Mouse (Mus musculus) spleen, adult 2 months (tissue): ENCODE measurements around the gene Slain1.

Source experiments
- CTCF ChIP-seq: fragments of 200-500 bp; IDR thresholded peaks from 2 replicates; pipeline ENCODE4 v1.5.1; 2011; ENCODE audit warnings: mild to moderate bottlenecking, inconsistent platforms; ENCODE audit not compliant: insufficient read depth, insufficient read length, insufficient replicate concordance; ENCODE audit errors: extremely low read depth
- POLR2A ChIP-seq: fragments of 200-500 bp; IDR thresholded peaks from 2 replicates; pipeline ENCODE4 v1.6.1; 2011; ENCODE audit warnings: low read depth, low read length, inconsistent platforms

GRCm38 (mm10) chr14:103699308-103699707, 49.3 kb downstream of the Slain1 start:
- TF ChIP-seq POLR2A, result no peak
- TF ChIP-seq CTCF, result no peak
